Mouse (Mus musculus) thymus, adult 2 months (tissue): ENCODE measurements at regions not wholly inside any gene's neighbourhood (a gene's known extent, or its start where the extent isn't known, plus 50 kb on each side); places are given as distances from the start of the nearest gene placed in this dataset.
A peak's percentile ranks its signal among the peaks of the same experiment; 100 is the strongest.

Source experiments
- DNase-seq: peaks from one replicate; pipeline ENCODE4 v3.0.0; 2021
- H3K27ac ChIP-seq: fragments of 200-500 bp; 2 replicates; pipeline ENCODE4 v1.5.1; 2012; ENCODE audit warnings: low read length, control low read depth; ENCODE audit not compliant: control insufficient read depth, insufficient read depth
- H3K27me3 ChIP-seq: fragments of 200-500 bp; 2 replicates; pipeline ENCODE4 v1.6.1; 2012; ENCODE audit warnings: mild to moderate bottlenecking, low read length, moderate library complexity, mixed read lengths; ENCODE audit not compliant: control insufficient read depth, insufficient read depth
- H3K36me3 ChIP-seq: fragments of 200-500 bp; 2 replicates; pipeline ENCODE4 v1.6.1; 2012; ENCODE audit warnings: mild to moderate bottlenecking, low read length, moderate library complexity; ENCODE audit not compliant: control insufficient read depth, insufficient read depth
- H3K4me1 ChIP-seq: fragments of 200-500 bp; replicated peaks from 2 replicates; pipeline ENCODE4 v1.6.1; 2012; ENCODE audit warnings: low read length; ENCODE audit not compliant: control insufficient read depth, insufficient read depth
- H3K4me3 ChIP-seq: fragments of 200-500 bp; 2 replicates; pipeline ENCODE4 v1.5.1; 2012; ENCODE audit warnings: mild to moderate bottlenecking, low read length, control low read depth, moderate library complexity; ENCODE audit not compliant: control insufficient read depth, insufficient read depth
- CTCF ChIP-seq: fragments of 200-500 bp; IDR thresholded peaks from 2 replicates; pipeline ENCODE4 v1.5.1; 2012; ENCODE audit warnings: mild to moderate bottlenecking, control low read depth, low read length, moderate library complexity, borderline replicate concordance; ENCODE audit not compliant: control insufficient read depth, poor library complexity, insufficient read depth; ENCODE audit errors: extremely low read depth
- POLR2A ChIP-seq: fragments of 200-500 bp; IDR thresholded peaks from 2 replicates; pipeline ENCODE4 v1.6.1; 2012; ENCODE audit warnings: mild to moderate bottlenecking, low read length, control low read depth, moderate library complexity; ENCODE audit not compliant: control insufficient read depth, poor library complexity, insufficient read depth; ENCODE audit errors: extremely low read depth
- WGBS: fragments of 180-500 bp; shearing (Covaris S2); methylation state at CpG from one replicate; pipeline ENCODE4 v1.1.7; 2018; 5-methylcytosine and 5-hydroxymethylcytosine counted together

DNA sequence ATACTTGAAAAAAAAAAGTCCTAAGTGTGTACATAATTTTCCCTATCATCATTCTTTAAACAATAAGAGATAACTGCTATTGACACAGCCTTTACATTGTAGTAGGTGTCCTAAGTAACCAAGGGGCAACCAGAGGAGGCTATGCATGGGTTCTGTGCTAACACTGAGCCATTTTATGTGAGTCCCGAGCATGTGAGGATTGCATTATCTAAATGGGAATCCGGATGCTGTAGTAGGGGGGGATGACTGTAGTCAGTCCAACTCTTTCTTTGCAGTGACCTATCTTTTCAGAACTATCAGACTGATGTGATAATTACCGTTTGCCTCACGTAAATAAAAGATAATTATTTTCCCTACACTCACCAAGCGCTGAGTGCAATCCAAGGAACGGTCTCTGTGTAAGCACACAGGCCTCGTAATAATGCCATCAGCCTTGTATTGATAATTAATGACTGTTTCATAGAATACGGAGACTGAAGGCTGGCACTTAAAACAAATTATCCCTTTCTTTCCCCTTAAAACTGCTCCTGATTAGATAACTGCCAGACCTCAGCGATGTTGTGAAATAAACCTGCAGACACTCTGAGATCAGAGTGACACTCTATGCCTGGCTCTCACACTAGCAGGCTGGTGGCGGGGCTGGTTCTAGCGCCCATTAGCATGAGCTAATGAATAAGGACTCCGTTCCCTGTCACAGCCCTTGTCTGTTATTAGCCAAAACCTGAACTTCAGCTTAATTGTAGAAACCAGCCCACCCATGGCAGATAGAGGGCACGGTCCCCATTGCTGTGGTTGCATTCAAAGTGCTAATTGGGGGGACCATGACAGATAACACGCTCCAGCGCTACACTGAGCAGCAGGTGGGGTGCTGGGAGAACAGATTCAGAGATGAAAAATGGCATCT lies 165.4 kb downstream of the Cd83 start:
- Histone ChIP-seq H3K4me3 (no peak overlapping the region), H3K27me3 (no peaks in the 10 kb centered on the region), H3K27ac (no peak overlapping the region), H3K36me3 (no peaks in the 10 kb centered on the region), H3K4me1 (peaks cover 2% of the 10 kb centered on the region; the same call in 1 of the 2 replicates)
- WGBS, result 94% methylated on average over 15 of the region's 15 CpGs
- DNase-seq, result no peak
- TF ChIP-seq CTCF (no peak), POLR2A (no peak)

DNA sequence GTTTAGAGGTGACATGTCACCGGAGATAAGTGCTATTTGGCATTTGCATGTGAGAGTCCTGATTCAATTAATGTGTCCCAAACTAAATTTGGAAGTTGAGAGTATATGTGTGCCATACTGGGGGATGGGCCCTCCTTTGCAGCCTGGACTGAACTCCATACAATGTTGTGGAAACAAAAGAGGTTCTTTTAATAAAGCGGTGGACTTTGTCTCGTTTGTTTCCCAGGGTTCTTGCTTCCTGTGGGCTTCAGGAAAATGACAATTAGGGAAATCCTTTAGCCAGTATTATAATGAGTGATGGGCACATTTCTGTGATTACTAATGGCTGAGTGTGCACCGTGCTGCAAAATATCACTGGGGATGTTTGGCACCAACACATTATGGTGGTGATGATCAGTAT lies 167.9 kb downstream of the Cd83 start:
- DNase-seq, result no peak
- 82% methylated on average over 4 of the region's 4 CpGs for WGBS
- Histone ChIP-seq H3K4me1 (no peaks in the 10 kb centered on the region; the same call in 1 of the 2 replicates), H3K36me3 (no peaks in the 10 kb centered on the region), H3K27ac (no peak overlapping the region), H3K4me3 (no peak overlapping the region), H3K27me3 (no peaks in the 10 kb centered on the region)
- TF ChIP-seq POLR2A (no peak), CTCF (no peak)

DNA sequence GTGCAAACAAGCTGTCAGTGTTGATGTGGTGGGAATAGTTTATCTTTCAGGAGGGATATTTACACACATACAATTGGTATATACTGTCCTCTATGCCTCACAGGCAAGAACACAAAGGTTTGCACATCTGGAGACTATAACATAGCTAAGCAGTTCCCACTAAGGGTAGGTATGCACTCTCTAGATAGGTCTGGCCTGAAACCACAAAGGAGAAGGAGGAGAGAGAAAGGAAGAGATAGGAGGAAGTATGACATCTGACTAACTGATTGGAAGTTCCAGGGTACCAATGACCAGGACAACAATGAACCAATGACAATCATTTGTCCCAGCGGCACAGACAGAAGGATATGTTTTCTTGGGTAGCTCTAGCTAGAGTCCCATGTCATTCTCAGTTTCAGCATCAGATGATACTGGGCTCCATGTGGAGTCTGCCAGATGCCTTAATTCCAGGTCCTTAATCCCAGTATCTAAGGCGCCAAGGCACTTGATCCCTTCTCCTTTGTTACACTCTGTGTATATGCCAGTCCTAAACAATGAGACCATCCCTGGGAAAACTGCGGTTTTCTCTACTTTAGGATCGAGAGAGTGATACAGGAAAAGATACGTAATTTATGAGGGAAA lies 168.5 kb downstream of the Cd83 start:
- H3K27ac ChIP-seq, result no peak overlapping the region
- WGBS, result 96% methylated on average over 5 of the region's 5 CpGs

DNA sequence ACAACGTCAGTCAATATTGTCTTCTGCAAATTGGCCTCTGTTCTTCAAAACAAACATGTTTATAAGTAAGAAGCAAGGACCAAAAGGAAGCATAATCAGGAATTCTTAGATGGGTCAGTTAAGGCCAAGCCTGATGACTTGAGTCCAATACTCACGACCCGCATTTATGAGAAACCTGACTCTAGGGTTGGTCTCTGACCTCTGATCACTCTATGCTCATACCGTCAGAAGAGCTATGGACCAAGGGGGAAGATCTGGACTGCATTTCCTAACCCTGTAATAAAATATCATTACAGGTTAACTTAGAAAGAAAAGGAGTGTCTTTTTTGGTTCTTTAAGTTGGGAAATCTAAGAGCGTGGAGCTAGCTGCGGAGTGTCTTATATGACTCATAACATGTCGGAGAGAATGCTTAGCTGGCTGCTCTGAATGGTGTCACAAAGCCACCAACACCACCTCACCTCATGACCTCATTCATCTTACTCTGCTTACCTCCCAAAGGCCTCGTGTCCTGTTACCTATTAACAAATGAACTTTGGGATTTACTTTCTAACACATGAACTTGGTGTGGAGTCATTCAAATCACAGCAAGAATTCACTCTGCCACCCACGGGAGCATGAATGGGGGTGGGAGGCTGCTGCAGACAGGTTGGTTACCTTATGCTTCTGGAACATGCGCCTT lies 170.3 kb downstream of the Cd83 start:
- no peaks in the 10 kb centered on the region for H3K36me3 ChIP-seq
- no peak for DNase-seq
- peaks cover 11% of the 10 kb centered on the region for H3K4me1 ChIP-seq

More for the DNA sequence above, 168.5 kb downstream of the Cd83 start:
- H3K4me1 ChIP-seq, result no peaks in the 10 kb centered on the region; the same call in 1 of the 2 replicates
- no peak for DNase-seq
- no peaks in the 10 kb centered on the region for H3K36me3 ChIP-seq
- no peaks in the 10 kb centered on the region for H3K27me3 ChIP-seq
- TF ChIP-seq CTCF, result no peak
- no peak for TF ChIP-seq POLR2A
- H3K4me3 ChIP-seq, result no peak overlapping the region

DNA sequence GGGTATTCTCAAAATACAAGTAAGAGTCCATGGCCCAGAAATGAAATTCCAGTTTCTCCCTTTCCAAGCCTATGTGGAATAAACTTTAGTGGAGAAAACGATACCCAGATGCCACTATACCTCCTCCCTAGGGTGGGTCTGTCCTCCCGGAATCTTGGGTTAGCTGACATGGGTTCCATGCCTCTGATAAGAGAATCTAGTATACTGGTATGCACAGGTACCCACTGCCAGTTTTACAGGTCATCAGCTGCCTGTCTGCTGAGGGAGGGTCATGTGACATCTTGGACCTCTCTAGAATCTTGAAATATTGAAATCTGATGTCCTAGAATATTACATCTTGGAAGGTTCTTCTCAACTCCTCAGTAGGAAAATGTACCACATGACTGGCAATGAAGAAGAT lies 172.5 kb downstream of the Cd83 start:
- no peak overlapping the region for H3K27ac ChIP-seq
- H3K27me3 ChIP-seq, result no peaks in the 10 kb centered on the region
- TF ChIP-seq CTCF, result no peak
- no peak for TF ChIP-seq POLR2A
- H3K4me1 ChIP-seq, result peaks cover 23% of the 10 kb centered on the region
- no peak overlapping the region for H3K4me3 ChIP-seq
- DNase-seq, result no peak
- H3K36me3 ChIP-seq, result no peaks in the 10 kb centered on the region
- 98% methylated on average over 2 of the region's 2 CpGs for WGBS

More for the DNA sequence above, 170.3 kb downstream of the Cd83 start:
- no peak for TF ChIP-seq POLR2A
- WGBS, result 96% methylated on average over 10 of the region's 10 CpGs
- no peak overlapping the region for H3K27ac ChIP-seq
- H3K27me3 ChIP-seq, result no peaks in the 10 kb centered on the region
- no peak overlapping the region for H3K4me3 ChIP-seq

DNA sequence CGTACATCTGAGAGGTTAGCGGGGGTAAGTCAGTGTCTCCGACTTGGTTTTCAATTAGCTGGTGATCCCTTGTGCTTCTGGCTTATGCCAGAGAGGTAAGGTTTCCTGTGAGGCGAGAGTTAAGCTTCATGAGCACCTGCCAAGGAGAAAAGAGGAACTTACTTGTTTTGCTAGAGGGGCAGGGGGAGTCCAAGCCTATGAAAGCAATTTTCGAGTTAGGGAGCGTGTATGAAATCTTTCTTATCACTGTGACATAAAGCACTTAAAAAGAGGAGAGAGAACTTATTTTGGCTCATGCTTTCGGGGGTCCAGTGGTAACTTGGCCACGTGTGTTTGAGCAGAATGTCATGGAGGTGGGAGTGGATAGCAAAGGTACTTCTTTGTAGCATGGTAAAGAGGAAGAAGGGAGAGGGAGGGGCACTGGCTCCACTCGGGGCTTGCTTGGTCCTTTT lies 174.6 kb downstream of the Cd83 start:
- Histone ChIP-seq H3K27me3 (no peaks in the 10 kb centered on the region), H3K27ac (peak overlapping the region; percentile 64), H3K4me1 (peaks cover 29% of the 10 kb centered on the region), H3K4me3 (no peak overlapping the region), H3K36me3 (no peaks in the 10 kb centered on the region)
- 8% methylated on average over 9 of the region's 9 CpGs for WGBS
- peak; percentile 13 for DNase-seq
- TF ChIP-seq CTCF (no peak), POLR2A (no peak)
